Mouse (Mus musculus): ENCODE data around the gene Sema6b. TPM values are rescaled to one million over a fixed set of nuclear protein-coding genes. Genes with fewer than 3 reads are reported as not detected.
A peak's percentile ranks its signal among the peaks of the same experiment; 100 is the strongest.

The Sema6b gene
- polyA plus RNA-seq, 1 experiment from 2014 or later: 16.4 TPM

- Histone ChIP-seq H3K27me3 (ENCODE audit: control insufficient read depth, insufficient read depth, low read length) (peaks cover 33% of the 10 kb centered on the region; the same call in 1 of the 2 replicates), H3K4me2 (ENCODE audit: low read length) (no peak overlapping the region), H3K36me3 (ENCODE audit: control insufficient read depth, insufficient read depth, low read length) (no peaks in the 10 kb centered on the region), H3K4me3 (replicated peaks; ENCODE audit: low read depth, low read length) (no peak overlapping the region), H3K4me1 (ENCODE audit: control insufficient read depth, insufficient read depth, low read length) (peaks cover 4% of the 10 kb centered on the region; the same call in 1 of the 2 replicates), H3K9ac (replicated peaks; ENCODE audit: low read length) (no peak overlapping the region), H3K27ac (replicated peaks; ENCODE audit: low read depth, low read length) (no peak overlapping the region), H3K9me3 (ENCODE audit: control insufficient read depth, low read length) (no peaks in the 10 kb centered on the region)
- 77% methylated on average over 10 of the region's 10 CpGs for WGBS
- no peak for DNase-seq
- ATAC-seq (ENCODE audit: low FRiP score, low TSS enrichment): no peak
These were observed 23.9 kb downstream of the Sema6b start for GRCm38 (mm10) chr17:56116193-56116592.

- Histone ChIP-seq H3K4me1 (ENCODE audit: control insufficient read depth, insufficient read depth, low read length) (peaks cover 4% of the 10 kb centered on the region; the same call in 1 of the 2 replicates), H3K9ac (replicated peaks; ENCODE audit: low read length) (no peak overlapping the region), H3K9me3 (ENCODE audit: control insufficient read depth, low read length) (no peaks in the 10 kb centered on the region), H3K4me2 (ENCODE audit: low read length) (no peak overlapping the region), H3K27me3 (ENCODE audit: control insufficient read depth, insufficient read depth, low read length) (peaks cover 6% of the 10 kb centered on the region; the same call in 1 of the 2 replicates), H3K36me3 (ENCODE audit: control insufficient read depth, insufficient read depth, low read length) (no peaks in the 10 kb centered on the region), H3K27ac (replicated peaks; ENCODE audit: low read depth, low read length) (no peak overlapping the region), H3K4me3 (replicated peaks; ENCODE audit: low read depth, low read length) (no peak overlapping the region)
- 78% methylated on average over 3 of the region's 3 CpGs for WGBS
- ATAC-seq (ENCODE audit: low FRiP score, low TSS enrichment) (no peak), DNase-seq (no peak)
These were observed 27.4 kb downstream of the Sema6b start for GRCm38 (mm10) chr17:56112743-56113142.

GRCm38 (mm10) chr17:56111864-56112263 is 28.3 kb downstream of the Sema6b start:
- 44% methylated on average over 5 of the region's 5 CpGs for whole genome bisulfite sequencing
- Histone ChIP-seq H3K9ac (replicated peaks; ENCODE audit: low read length) (no peak overlapping the region), H3K9me3 (ENCODE audit: control insufficient read depth, low read length) (no peaks in the 10 kb centered on the region), H3K27me3 (ENCODE audit: control insufficient read depth, insufficient read depth, low read length) (peaks cover under 1% of the 10 kb centered on the region; the same call in 1 of the 2 replicates), H3K4me3 (replicated peaks; ENCODE audit: low read depth, low read length) (no peak overlapping the region), H3K27ac (replicated peaks; ENCODE audit: low read depth, low read length) (no peak overlapping the region), H3K4me2 (ENCODE audit: low read length) (no peak overlapping the region), H3K4me1 (ENCODE audit: control insufficient read depth, insufficient read depth, low read length) (no peaks in the 10 kb centered on the region), H3K36me3 (ENCODE audit: control insufficient read depth, insufficient read depth, low read length) (no peaks in the 10 kb centered on the region)
- DNase-seq (peak; percentile 88), ATAC-seq (ENCODE audit: low FRiP score, low TSS enrichment) (peak; percentile 39; the same call in 1 of the 2 replicates)

GRCm38 (mm10) chr17:56111021-56111420 is 29.1 kb downstream of the Sema6b start:
- Histone ChIP-seq H3K4me2 (ENCODE audit: low read length) (no peak overlapping the region), H3K36me3 (ENCODE audit: control insufficient read depth, insufficient read depth, low read length) (no peaks in the 10 kb centered on the region), H3K4me3 (replicated peaks; ENCODE audit: low read depth, low read length) (no peak overlapping the region), H3K9ac (replicated peaks; ENCODE audit: low read length) (no peak overlapping the region), H3K4me1 (ENCODE audit: control insufficient read depth, insufficient read depth, low read length) (no peaks in the 10 kb centered on the region), H3K27me3 (ENCODE audit: control insufficient read depth, insufficient read depth, low read length) (no peaks in the 10 kb centered on the region), H3K27ac (replicated peaks; ENCODE audit: low read depth, low read length) (0 out of 2 replicates have a peak overlapping the region, but pooled peaks have one; percentile 5), H3K9me3 (ENCODE audit: control insufficient read depth, low read length) (no peaks in the 10 kb centered on the region)
- DNase-seq (no peak), ATAC-seq (ENCODE audit: low FRiP score, low TSS enrichment) (no peak)
- WGBS: 77% methylated on average over 1 of the region's 1 CpGs

- H3K4me3 ChIP-seq (replicated peaks; ENCODE audit: low read depth, low read length): no peak overlapping the region
- no peaks in the 10 kb centered on the region for H3K4me1 ChIP-seq (ENCODE audit: control insufficient read depth, insufficient read depth, low read length)
- H3K27ac ChIP-seq (replicated peaks; ENCODE audit: low read depth, low read length): 0 out of 2 replicates have a peak overlapping the region, but pooled peaks have one; percentile 5
- H3K36me3 ChIP-seq (ENCODE audit: control insufficient read depth, insufficient read depth, low read length): no peaks in the 10 kb centered on the region
- no peaks in the 10 kb centered on the region for H3K9me3 ChIP-seq (ENCODE audit: control insufficient read depth, low read length)
- no peak for ATAC-seq (ENCODE audit: low FRiP score, low TSS enrichment)
- H3K9ac ChIP-seq (replicated peaks; ENCODE audit: low read length): no peak overlapping the region
- no peaks in the 10 kb centered on the region for H3K27me3 ChIP-seq (ENCODE audit: control insufficient read depth, insufficient read depth, low read length)
- no peak for DNase-seq
- no peak overlapping the region for H3K4me2 ChIP-seq (ENCODE audit: low read length)
- WGBS: 62% methylated on average over 4 of the region's 4 CpGs
These were observed 29.6 kb downstream of the Sema6b start for GRCm38 (mm10) chr17:56110571-56110970.

GRCm38 (mm10) chr17:56109219-56110051 is 30.7 kb downstream of the Sema6b start, which contains the start of gene Plin4:
Plin4 (minus strand) TSS chr17:56109803.
- Histone ChIP-seq H3K4me2 (ENCODE audit: low read length) (no peak within 1 kb of the TSS), H3K9ac (replicated peaks; ENCODE audit: low read length) (no peak within 1 kb of the TSS), H3K9me3 (ENCODE audit: control insufficient read depth, low read length) (no peaks in the 10 kb centered on the region), H3K4me1 (ENCODE audit: control insufficient read depth, insufficient read depth, low read length) (no peaks in the 10 kb centered on the region), H3K27me3 (ENCODE audit: control insufficient read depth, insufficient read depth, low read length) (no peaks in the 10 kb centered on the region), H3K36me3 (ENCODE audit: control insufficient read depth, insufficient read depth, low read length) (no peaks in the 10 kb centered on the region), H3K27ac (replicated peaks; ENCODE audit: low read depth, low read length) (no peak within 1 kb of the TSS), H3K4me3 (replicated peaks; ENCODE audit: low read depth, low read length) (no peak within 1 kb of the TSS)
- DNase-seq (no peak), ATAC-seq (ENCODE audit: low FRiP score, low TSS enrichment) (no peak)
- WGBS: 64% methylated on average over 10 of the region's 10 CpGs

- DNase-seq: no peak
- H3K36me3 ChIP-seq (ENCODE audit: control insufficient read depth, insufficient read depth, low read length): peaks cover 6% of the 10 kb centered on the region
- no peaks in the 10 kb centered on the region for H3K4me1 ChIP-seq (ENCODE audit: control insufficient read depth, insufficient read depth, low read length)
- no peak for ATAC-seq (ENCODE audit: low FRiP score, low TSS enrichment)
- no peak overlapping the region for H3K9ac ChIP-seq (replicated peaks; ENCODE audit: low read length)
- H3K9me3 ChIP-seq (ENCODE audit: control insufficient read depth, low read length): no peaks in the 10 kb centered on the region
- H3K4me2 ChIP-seq (ENCODE audit: low read length): no peak overlapping the region
- no peaks in the 10 kb centered on the region for H3K27me3 ChIP-seq (ENCODE audit: control insufficient read depth, insufficient read depth, low read length)
- H3K27ac ChIP-seq (replicated peaks; ENCODE audit: low read depth, low read length): no peak overlapping the region
- WGBS: 83% methylated on average over 6 of the region's 6 CpGs
- H3K4me3 ChIP-seq (replicated peaks; ENCODE audit: low read depth, low read length): no peak overlapping the region
These were observed 31.7 kb downstream of the Sema6b start for GRCm38 (mm10) chr17:56108334-56109044.

GRCm38 (mm10) chr17:56107736-56108135 is 32.4 kb downstream of the Sema6b start:
- Histone ChIP-seq H3K27me3 (ENCODE audit: control insufficient read depth, insufficient read depth, low read length) (no peaks in the 10 kb centered on the region), H3K4me3 (replicated peaks; ENCODE audit: low read depth, low read length) (no peak overlapping the region), H3K4me1 (ENCODE audit: control insufficient read depth, insufficient read depth, low read length) (no peaks in the 10 kb centered on the region), H3K27ac (replicated peaks; ENCODE audit: low read depth, low read length) (no peak overlapping the region), H3K4me2 (ENCODE audit: low read length) (no peak overlapping the region), H3K9ac (replicated peaks; ENCODE audit: low read length) (no peak overlapping the region), H3K9me3 (ENCODE audit: control insufficient read depth, low read length) (no peaks in the 10 kb centered on the region), H3K36me3 (ENCODE audit: control insufficient read depth, insufficient read depth, low read length) (peaks cover 14% of the 10 kb centered on the region)
- DNase-seq (no peak), ATAC-seq (ENCODE audit: low FRiP score, low TSS enrichment) (no peak)
- WGBS: 81% methylated on average over 2 of the region's 2 CpGs
